Mouse (Mus musculus) E14TG2a.4 (cell line): ENCODE results near the gene Mast4.

ENCODE experiments used
- H3K27me3 ChIP-seq: 2 replicates; pipeline ENCODE4 v1.6.1; 2014; ENCODE audit warnings: low read length, control low read depth; ENCODE audit not compliant: insufficient read depth
- H3K36me3 ChIP-seq: 2 replicates; pipeline ENCODE4 v1.6.1; 2014; ENCODE audit warnings: low read length, control low read depth; ENCODE audit not compliant: insufficient read depth
- H3K4me1 ChIP-seq: replicated peaks from 2 replicates; pipeline ENCODE4 v1.6.1; 2014; ENCODE audit warnings: low read depth, low read length, control low read depth
- H3K4me3 ChIP-seq: replicated peaks from 2 replicates; pipeline ENCODE4 v1.5.1; 2014; ENCODE audit warnings: mild to moderate bottlenecking, low read length
- H3K9me3 ChIP-seq: 2 replicates; pipeline ENCODE4 v1.6.1; 2014; ENCODE audit warnings: low read length, control low read depth
- CTCF ChIP-seq: conservative IDR thresholded peaks from 2 replicates; pipeline ENCODE4 v1.5.1; 2014; ENCODE audit warnings: low read length
- NANOG ChIP-seq: IDR thresholded peaks from 2 replicates; pipeline ENCODE4 v1.6.1; 2014; ENCODE audit warnings: borderline replicate concordance, low read length, mixed read lengths
- POU5F1 ChIP-seq: IDR thresholded peaks from 2 replicates; pipeline ENCODE4 v1.6.1; 2014; ENCODE audit warnings: low read length, borderline replicate concordance

Gene Mast4

GRCm38 (mm10) chr13:102761410-102761809 is 572.9 kb downstream of the Mast4 start:
- Histone ChIP-seq H3K36me3 (peaks cover 21% of the 10 kb centered on the region), H3K27me3 (no peaks in the 10 kb centered on the region)
- no peak for TF ChIP-seq POU5F1

GRCm38 (mm10) chr13:102758021-102758420 is 576.3 kb downstream of the Mast4 start:
- Histone ChIP-seq H3K9me3 (no peaks in the 10 kb centered on the region), H3K4me3 (no peak overlapping the region), H3K27me3 (no peaks in the 10 kb centered on the region), H3K4me1 (peaks cover 25% of the 10 kb centered on the region), H3K36me3 (peaks cover 32% of the 10 kb centered on the region)
- TF ChIP-seq NANOG, result no peak
- TF ChIP-seq POU5F1, result no peak
- TF ChIP-seq CTCF, result no peak

More at GRCm38 (mm10) chr13:102761410-102761809, 572.9 kb downstream of the Mast4 start:
- Histone ChIP-seq H3K4me1 (peaks cover 19% of the 10 kb centered on the region), H3K9me3 (no peaks in the 10 kb centered on the region), H3K4me3 (no peak overlapping the region)

DNA sequence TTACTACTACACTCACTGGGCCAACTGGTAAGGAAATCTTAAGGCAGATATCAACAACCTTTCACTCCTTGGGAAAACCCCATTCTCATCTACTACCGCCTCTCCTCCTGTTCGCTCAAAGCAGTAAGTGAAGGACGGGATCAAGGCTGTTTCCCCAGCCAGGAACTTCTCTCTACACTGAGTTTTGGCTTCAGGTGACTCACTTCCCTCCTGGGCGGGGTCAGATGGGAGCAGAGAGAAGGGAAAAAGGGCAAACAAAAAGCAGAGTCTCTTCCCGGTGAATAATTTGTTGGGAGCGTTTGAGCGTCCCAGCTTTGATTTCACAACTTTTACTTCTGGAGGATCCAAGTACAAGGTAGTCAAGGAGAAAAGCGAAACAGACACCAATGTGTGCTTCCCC is 578.2 kb downstream of the Mast4 start:
- no peaks in the 10 kb centered on the region for H3K27me3 ChIP-seq
- no peaks in the 10 kb centered on the region for H3K9me3 ChIP-seq
- no peak overlapping the region for H3K4me3 ChIP-seq
- H3K36me3 ChIP-seq, result peaks cover 36% of the 10 kb centered on the region
- no peak for TF ChIP-seq CTCF
- TF ChIP-seq NANOG, result no peak
- TF ChIP-seq POU5F1, result no peak
- H3K4me1 ChIP-seq, result peaks cover 19% of the 10 kb centered on the region

DNA sequence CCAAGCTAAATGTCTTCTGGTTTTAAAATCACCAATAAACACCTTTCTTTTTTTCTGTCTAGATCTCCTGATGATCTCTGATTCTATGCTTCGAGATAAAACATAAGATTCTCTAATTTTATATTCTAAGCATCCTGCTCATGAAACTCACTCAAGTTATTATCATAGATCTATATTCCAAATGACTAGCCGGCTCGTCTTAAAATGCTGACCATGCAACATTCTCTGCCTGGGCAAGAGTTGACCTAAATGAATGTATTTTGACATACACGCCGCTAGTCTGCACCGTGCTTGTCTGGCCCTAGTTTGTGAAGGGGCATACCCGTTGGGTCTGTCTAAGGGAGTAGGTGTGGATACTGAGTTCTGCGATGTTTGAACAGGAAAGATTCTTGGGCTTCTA is 579.2 kb downstream of the Mast4 start:
- H3K4me1 ChIP-seq, result peaks cover 26% of the 10 kb centered on the region
- no peaks in the 10 kb centered on the region for H3K9me3 ChIP-seq
- no peak for TF ChIP-seq CTCF
- TF ChIP-seq POU5F1, result no peak
- TF ChIP-seq NANOG, result no peak
- H3K4me3 ChIP-seq, result no peak overlapping the region
- H3K36me3 ChIP-seq, result peaks cover 34% of the 10 kb centered on the region
- H3K27me3 ChIP-seq, result no peaks in the 10 kb centered on the region

DNA sequence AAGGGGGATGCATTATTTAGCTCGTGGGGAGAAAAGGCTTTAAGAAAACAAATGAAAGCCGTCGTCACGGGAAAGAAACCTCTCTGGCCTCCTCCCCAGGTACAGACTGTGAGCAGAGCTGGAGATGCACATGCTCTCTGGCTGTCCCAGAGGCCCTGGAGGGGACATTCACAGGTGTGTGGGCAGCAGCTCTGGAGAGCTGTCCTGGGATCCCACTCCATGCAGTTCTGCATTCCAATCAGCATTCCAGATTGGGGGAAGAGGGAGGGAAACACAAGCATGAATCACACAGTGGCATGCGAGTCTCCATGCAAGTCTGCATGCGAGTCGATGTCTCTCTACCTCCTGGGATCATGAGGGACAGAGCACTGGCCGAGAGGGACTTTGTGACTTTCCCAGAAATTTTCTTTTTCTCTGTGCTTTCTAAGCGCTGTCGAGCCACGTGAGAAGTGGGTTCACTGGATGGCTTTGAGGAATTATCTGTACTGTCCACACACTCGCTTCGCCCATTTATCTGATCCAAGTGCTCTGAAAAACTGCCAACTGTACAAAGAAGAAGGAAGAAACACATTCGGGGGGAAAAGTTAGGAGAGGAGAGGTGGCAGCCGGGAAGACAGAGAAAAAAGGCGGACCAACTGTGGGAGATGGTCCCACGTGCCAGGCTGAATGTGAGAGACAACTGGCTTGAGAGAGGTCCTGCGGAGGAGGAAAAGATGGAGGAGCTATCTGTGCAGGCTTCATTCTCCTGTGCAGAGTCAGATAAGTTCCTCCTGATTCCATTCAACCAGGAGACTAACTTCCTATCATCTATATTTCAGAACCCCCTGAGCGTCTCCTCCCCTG is 580.4 kb downstream of the Mast4 start:
- TF ChIP-seq POU5F1 (no peak), NANOG (no peak), CTCF (no peak)
- no peaks in the 10 kb centered on the region for H3K27me3 ChIP-seq
- no peaks in the 10 kb centered on the region for H3K9me3 ChIP-seq
- H3K4me1 ChIP-seq, result peaks cover 32% of the 10 kb centered on the region
- H3K36me3 ChIP-seq, result peaks cover 33% of the 10 kb centered on the region
- no peak overlapping the region for H3K4me3 ChIP-seq

- Histone ChIP-seq H3K9me3 (no peaks in the 10 kb centered on the region), H3K27me3 (no peaks in the 10 kb centered on the region), H3K36me3 (peaks cover 18% of the 10 kb centered on the region), H3K4me1 (peaks cover 49% of the 10 kb centered on the region), H3K4me3 (peak overlapping the region; percentile 35; the same call in 1 of the 2 replicates)
- no peak for TF ChIP-seq CTCF
- no peak for TF ChIP-seq NANOG
- TF ChIP-seq POU5F1, result no peak
Measured at GRCm38 (mm10) chr13:102749891-102750290, 584.4 kb downstream of the Mast4 start.

DNA sequence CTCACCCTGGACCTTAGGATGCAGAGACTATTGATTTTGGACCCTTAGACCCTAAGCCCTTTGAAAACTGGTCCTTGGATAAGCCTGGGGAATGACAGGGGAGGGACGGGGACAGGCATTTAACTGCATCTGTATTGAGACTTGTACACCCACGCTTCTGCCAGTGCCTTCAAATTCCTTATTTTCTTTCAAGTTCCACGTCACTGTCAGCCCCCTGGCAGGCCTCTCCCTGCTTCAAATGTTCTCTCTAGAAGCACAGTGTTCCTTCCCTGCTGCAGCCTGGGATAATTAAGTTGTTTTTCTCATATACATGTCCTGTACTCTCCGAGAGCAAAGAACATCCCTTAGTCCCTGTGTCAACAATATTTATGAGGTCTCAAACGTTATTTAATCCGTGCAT is 585.1 kb downstream of the Mast4 start:
- Histone ChIP-seq H3K27me3 (no peaks in the 10 kb centered on the region), H3K36me3 (peaks cover 14% of the 10 kb centered on the region), H3K4me1 (peaks cover 54% of the 10 kb centered on the region), H3K4me3 (no peak overlapping the region), H3K9me3 (no peaks in the 10 kb centered on the region)
- no peak for TF ChIP-seq CTCF

GRCm38 (mm10) chr13:102746803-102747561 is 587.3 kb downstream of the Mast4 start:
- peak overlapping the region; percentile 43 for H3K4me3 ChIP-seq
- H3K4me1 ChIP-seq, result peaks cover 54% of the 10 kb centered on the region
- TF ChIP-seq POU5F1, result no peak
- TF ChIP-seq NANOG, result no peak
- no peak for TF ChIP-seq CTCF
- H3K36me3 ChIP-seq, result peaks cover 10% of the 10 kb centered on the region
- no peaks in the 10 kb centered on the region for H3K27me3 ChIP-seq
- no peaks in the 10 kb centered on the region for H3K9me3 ChIP-seq
